ENCODE assay signal across 14 mouse cellular contexts in genomic region chr9:39633913-39634594, GRCm38 (mm10). TPM values are rescaled to one million over a fixed set of nuclear protein-coding genes. Genes with fewer than 3 reads are reported as not detected.
DNase-seq lines count a peak whose midpoint lies in the region.
"Had no signal": no experiment of that assay in that cellular context is flagged by ENCODE, and none has a peak within 500 bp of the region (broad histone marks: within the 10 kb centered on the region; RNA-seq: fewer than 3 reads in every experiment).

No protein-coding gene starts in this region.

- peak; percentile 31 to 42 for DNase-seq in left cerebral cortex, postnatal 10 days (ENCODE audit: extremely low spot score in 1 of 2, low spot score in 2 of 2)
- no peak for DNase-seq in left cerebral cortex, postnatal 4 days
- DNase-seq in frontal cortex, adult 2 months (ENCODE audit: extremely low spot score in 1 of 2, low spot score in 1 of 2), result peak; percentile 8 to 51
- DNase-seq in layer of hippocampus, adult 9-11 months, result peak; percentile 52
- peak; percentile 74 to 85 for DNase-seq in right cerebral cortex, postnatal 10 days (ENCODE audit: low spot score in 2 of 2)
- DNase-seq in lung, postnatal 36 days, result no peak
- DNase-seq in lung, postnatal 25 days (ENCODE audit: low spot score), result no peak
- no peak for DNase-seq in urinary bladder, adult 2 months (ENCODE audit: low spot score)
- DNase-seq: heart, postnatal 10 days; kidney, adult 2 months had no signal

- intact Hi-C loops in left cerebral cortex, postnatal 10 days (cut with DNase I), result no loop called here
- intact Hi-C loops in left cerebral cortex, postnatal 4 days (cut with DNase I), result no loop called here

RNA-seq across cellular contexts. Expression of gene Olfr961, which starts 10.8 kb away (rescaled TPM):
- not detected for total RNA-seq in left cerebral cortex, postnatal 10 days (2021)
- total RNA-seq in left cerebral cortex, postnatal 4 days (2021), result not detected
- not detected in 2 replicates for polyA plus RNA-seq in frontal cortex, adult 2 months (2012; rRNA removed)
- polyA plus RNA-seq in urinary bladder, adult 2 months (2012; rRNA removed), result not detected in 2 replicates
- total RNA-seq: CH12.LX; gastrocnemius, postnatal 4 days; heart, postnatal 10 days; layer of hippocampus, postnatal 25 days had no signal
- polyA plus RNA-seq: kidney, adult 2 months; liver, embryonic 15.5 days had no signal

RNA-seq across cellular contexts. Expression of gene Olfr960, which starts 12.9 kb away (rescaled TPM):
- total RNA-seq in left cerebral cortex, postnatal 10 days (2021), result not detected
- total RNA-seq in left cerebral cortex, postnatal 4 days (2021), result not detected
- not detected in 2 replicates for polyA plus RNA-seq in frontal cortex, adult 2 months (2012; rRNA removed)
- not detected in 2 replicates for polyA plus RNA-seq in urinary bladder, adult 2 months (2012; rRNA removed)
- total RNA-seq: CH12.LX; gastrocnemius, postnatal 4 days; heart, postnatal 10 days; layer of hippocampus, postnatal 25 days had no signal
- polyA plus RNA-seq: kidney, adult 2 months; liver, embryonic 15.5 days had no signal

RNA-seq across cellular contexts. Expression of gene Olfr148, which starts 23.6 kb away (rescaled TPM):
- total RNA-seq in left cerebral cortex, postnatal 10 days (2021), result not detected
- total RNA-seq in left cerebral cortex, postnatal 4 days (2021), result not detected
- polyA plus RNA-seq in frontal cortex, adult 2 months (2012; rRNA removed), result not detected in 2 replicates
- not detected in 2 replicates for polyA plus RNA-seq in urinary bladder, adult 2 months (2012; rRNA removed)
- total RNA-seq: CH12.LX; gastrocnemius, postnatal 4 days; heart, postnatal 10 days; layer of hippocampus, postnatal 25 days had no signal
- polyA plus RNA-seq: kidney, adult 2 months; liver, embryonic 15.5 days had no signal

RNA-seq across cellular contexts. Expression of gene AW551984, which starts 29.9 kb away (rescaled TPM):
- total RNA-seq in left cerebral cortex, postnatal 10 days (2021), result 10 to 100 TPM; 21.0 to 26.1 TPM
- total RNA-seq in left cerebral cortex, postnatal 4 days (2021), result 10 to 100 TPM; 21.2 to 46.8 TPM
- 4.4 and 5.5 TPM in 2 replicates for polyA plus RNA-seq in frontal cortex, adult 2 months (2012; rRNA removed)
- polyA plus RNA-seq in urinary bladder, adult 2 months (2012; rRNA removed), result 14.8 and 16.8 TPM in 2 replicates
- total RNA-seq: CH12.LX had no signal

RNA-seq across cellular contexts. Expression of gene Olfr963, which starts 33.0 kb away (rescaled TPM):
- total RNA-seq in left cerebral cortex, postnatal 10 days (2021), result not detected
- total RNA-seq in left cerebral cortex, postnatal 4 days (2021), result not detected
- not detected in 2 replicates for polyA plus RNA-seq in frontal cortex, adult 2 months (2012; rRNA removed)
- not detected in 2 replicates for polyA plus RNA-seq in urinary bladder, adult 2 months (2012; rRNA removed)
- total RNA-seq: CH12.LX; gastrocnemius, postnatal 4 days; heart, postnatal 10 days; layer of hippocampus, postnatal 25 days had no signal
- polyA plus RNA-seq: kidney, adult 2 months; liver, embryonic 15.5 days had no signal

Comparison
In these comparisons a context has a peak if more than half of its experiments do, and no peak if none do; other contexts are left out.
1. DNase-seq: peak in left cerebral cortex, postnatal 10 days (2 of 2), frontal cortex, adult 2 months (2 of 2), layer of hippocampus, adult 9-11 months (single experiment) and right cerebral cortex, postnatal 10 days (2 of 2); none in left cerebral cortex, postnatal 4 days (single experiment), lung, postnatal 36 days (single experiment), lung, postnatal 25 days (single experiment) and urinary bladder, adult 2 months (single experiment).